Mouse (Mus musculus) cortical plate, adult 2 months (tissue): ENCODE measurements at regions not wholly inside any gene's neighbourhood (a gene's known extent, or its start where the extent isn't known, plus 50 kb on each side); places are given as distances from the start of the nearest gene placed in this dataset.

ENCODE experiments used
- H3K27ac ChIP-seq: fragments of 200-500 bp; 2 replicates; pipeline ENCODE4 v1.5.1; 2012; ENCODE audit warnings: low read length, control low read depth, inconsistent platforms; ENCODE audit not compliant: insufficient read depth
- H3K4me1 ChIP-seq: fragments of 200-500 bp; 2 replicates; pipeline ENCODE4 v1.6.1; 2011; ENCODE audit warnings: low read length; ENCODE audit not compliant: control insufficient read depth, insufficient read depth
- H3K4me3 ChIP-seq: fragments of 200-500 bp; 2 replicates; pipeline ENCODE4 v1.5.1; 2011; ENCODE audit warnings: mild to moderate bottlenecking, low read length, control low read depth; ENCODE audit not compliant: insufficient read depth
- CTCF ChIP-seq: fragments of 200-500 bp; IDR thresholded peaks from 2 replicates; pipeline ENCODE4 v1.5.1; 2011; ENCODE audit warnings: mild to moderate bottlenecking, control low read depth, low read length; ENCODE audit not compliant: insufficient read depth; ENCODE audit errors: extremely low read depth
- POLR2A ChIP-seq: fragments of 200-500 bp; IDR thresholded peaks from 2 replicates; pipeline ENCODE4 v1.6.1; 2011; ENCODE audit warnings: mild to moderate bottlenecking, low read length, control low read depth; ENCODE audit not compliant: insufficient read depth; ENCODE audit errors: extremely low read depth

- no peak for TF ChIP-seq POLR2A
- TF ChIP-seq CTCF, result no peak
Measured at GRCm38 (mm10) chr8:12188960-12189359, 89.7 kb upstream of the A230072I06Rik start.

GRCm38 (mm10) chr8:12192006-12192405, 86.6 kb upstream of the A230072I06Rik start:
- Histone ChIP-seq H3K4me1 (peaks cover 3% of the 10 kb centered on the region), H3K4me3 (no peak overlapping the region), H3K27ac (no peak overlapping the region)
- TF ChIP-seq CTCF (peak; percentile 58), POLR2A (no peak)

More at GRCm38 (mm10) chr8:12188960-12189359, 89.7 kb upstream of the A230072I06Rik start:
- H3K4me3 ChIP-seq, result no peak overlapping the region
- H3K4me1 ChIP-seq, result peaks cover 3% of the 10 kb centered on the region
- no peak overlapping the region for H3K27ac ChIP-seq

- H3K27ac ChIP-seq, result no peak overlapping the region
- TF ChIP-seq POLR2A (no peak), CTCF (no peak)
- no peak overlapping the region for H3K4me3 ChIP-seq
- no peaks in the 10 kb centered on the region for H3K4me1 ChIP-seq
Measured at GRCm38 (mm10) chr8:12205909-12206308, 72.7 kb upstream of the A230072I06Rik start.

GRCm38 (mm10) chr8:12207412-12207811, 71.2 kb upstream of the A230072I06Rik start:
- H3K27ac ChIP-seq, result no peak overlapping the region

GRCm38 (mm10) chr8:12213774-12214173, 64.8 kb upstream of the A230072I06Rik start:
- TF ChIP-seq CTCF, result no peak
- TF ChIP-seq POLR2A, result no peak
- no peak overlapping the region for H3K27ac ChIP-seq
- H3K4me3 ChIP-seq, result no peak overlapping the region
- no peaks in the 10 kb centered on the region for H3K4me1 ChIP-seq

More at GRCm38 (mm10) chr8:12207412-12207811, 71.2 kb upstream of the A230072I06Rik start:
- no peaks in the 10 kb centered on the region for H3K4me1 ChIP-seq
- no peak overlapping the region for H3K4me3 ChIP-seq
- TF ChIP-seq CTCF (no peak), POLR2A (no peak)

GRCm38 (mm10) chr8:12214205-12215019, 64.2 kb upstream of the A230072I06Rik start:
- Histone ChIP-seq H3K4me1 (no peaks in the 10 kb centered on the region), H3K4me3 (no peak overlapping the region), H3K27ac (no peak overlapping the region)
- TF ChIP-seq CTCF, result no peak
- no peak for TF ChIP-seq POLR2A

- Histone ChIP-seq H3K4me3 (no peak overlapping the region), H3K27ac (no peak overlapping the region), H3K4me1 (no peaks in the 10 kb centered on the region)
- TF ChIP-seq CTCF, result no peak
- TF ChIP-seq POLR2A, result no peak
Measured at GRCm38 (mm10) chr8:12221506-12221905, 57.1 kb upstream of the A230072I06Rik start.

GRCm38 (mm10) chr8:12223376-12223775, 55.2 kb upstream of the A230072I06Rik start:
- no peaks in the 10 kb centered on the region for H3K4me1 ChIP-seq
- no peak overlapping the region for H3K4me3 ChIP-seq
- TF ChIP-seq CTCF (no peak), POLR2A (no peak)
- no peak overlapping the region for H3K27ac ChIP-seq
